Mouse (Mus musculus) kidney, adult 2 months (tissue): ENCODE data around the gene Trh. TPM values are rescaled to one million over a fixed set of nuclear protein-coding genes. Genes with fewer than 3 reads are reported as not detected.

Experiments used
- DNase-seq: peaks from one replicate; pipeline ENCODE4 v3.0.0; 2021
- H3K27ac ChIP-seq: fragments of 200-500 bp; 2 replicates; pipeline ENCODE4 v1.5.1; 2012; ENCODE audit warnings: low read depth, low read length, control low read depth, inconsistent platforms; ENCODE audit not compliant: insufficient read depth
- H3K27me3 ChIP-seq: fragments of 200-500 bp; replicated peaks from 2 replicates; pipeline ENCODE4 v1.6.1; 2012; ENCODE audit warnings: mild to moderate bottlenecking, moderate library complexity, low read length, inconsistent platforms; ENCODE audit not compliant: control insufficient read depth, insufficient read depth
- H3K36me3 ChIP-seq: fragments of 200-500 bp; 2 replicates; pipeline ENCODE4 v1.6.1; 2012; ENCODE audit warnings: mild to moderate bottlenecking, moderate library complexity, low read length, inconsistent platforms; ENCODE audit not compliant: control insufficient read depth, insufficient read depth
- H3K4me1 ChIP-seq: fragments of 200-500 bp; 2 replicates; pipeline ENCODE4 v1.6.1; 2011; ENCODE audit warnings: low read length; ENCODE audit not compliant: control insufficient read depth, insufficient read depth
- H3K4me3 ChIP-seq: fragments of 200-500 bp; 2 replicates; pipeline ENCODE4 v1.5.1; 2011; ENCODE audit warnings: mild to moderate bottlenecking, low read depth, low read length, control low read depth; ENCODE audit not compliant: insufficient read depth
- CTCF ChIP-seq: fragments of 200-500 bp; conservative IDR thresholded peaks from 2 replicates; pipeline ENCODE4 v1.5.1; 2011; ENCODE audit warnings: low read depth, mild to moderate bottlenecking, control low read depth, low read length, moderate library complexity, mixed read lengths; ENCODE audit not compliant: insufficient read depth, insufficient read length
- POLR2A ChIP-seq: fragments of 200-500 bp; IDR thresholded peaks from one replicate; pipeline ENCODE4 v1.6.1; 2011; ENCODE audit warnings: low read depth, low read length, control low read depth
- WGBS: fragments of 180-500 bp; shearing (Covaris S2); methylation state at CpG from one replicate; pipeline ENCODE4 v1.1.7; 2018; 5-methylcytosine and 5-hydroxymethylcytosine counted together
- polyA plus RNA-seq: library from polyadenylated mRNA; depleted of rRNA; stranded (reverse); fragments of >200 nt; gene quantifications from 2 replicates; pipeline ENCODE4 v1.2.3, GENCODE M21; 2012; rRNA removed

Gene Trh
- polyA plus RNA-seq, result not detected in 2 replicates

- Histone ChIP-seq H3K4me1 (no peaks in the 10 kb centered on the region), H3K36me3 (no peaks in the 10 kb centered on the region), H3K27me3 (no peaks in the 10 kb centered on the region), H3K27ac (no peak within 1 kb of the TSS), H3K4me3 (no peak within 1 kb of the TSS)
- TF ChIP-seq POLR2A (no peak), CTCF (no peak)
- DNase-seq, result no peak
- WGBS, result 3% methylated on average over 31 of the region's 31 CpGs
Observed at GRCm38 (mm10) chr6:92244591-92244990, at the start of gene Trh. Trh (minus strand) TSS chr6:92244650.

GRCm38 (mm10) chr6:92290826-92291225 lies 46.4 kb upstream of the Trh start:
- Histone ChIP-seq H3K27ac (no peak overlapping the region), H3K36me3 (no peaks in the 10 kb centered on the region), H3K4me3 (no peak overlapping the region), H3K27me3 (no peaks in the 10 kb centered on the region), H3K4me1 (no peaks in the 10 kb centered on the region)
- DNase-seq, result no peak
- 81% methylated on average over 3 of the region's 3 CpGs for WGBS
- TF ChIP-seq POLR2A (no peak), CTCF (no peak)

- Histone ChIP-seq H3K4me3 (no peak overlapping the region), H3K27ac (no peak overlapping the region), H3K27me3 (no peaks in the 10 kb centered on the region), H3K36me3 (no peaks in the 10 kb centered on the region), H3K4me1 (no peaks in the 10 kb centered on the region)
- no peak for TF ChIP-seq CTCF
- no peak for TF ChIP-seq POLR2A
- 44% methylated on average over 4 of the region's 4 CpGs for WGBS
- no peak for DNase-seq
Observed at GRCm38 (mm10) chr6:92286889-92287288, 42.4 kb upstream of the Trh start.

GRCm38 (mm10) chr6:92286258-92286888 lies 41.9 kb upstream of the Trh start:
- Histone ChIP-seq H3K4me1 (no peaks in the 10 kb centered on the region), H3K27ac (no peak overlapping the region), H3K27me3 (no peaks in the 10 kb centered on the region), H3K36me3 (no peaks in the 10 kb centered on the region), H3K4me3 (no peak overlapping the region)
- TF ChIP-seq CTCF (peak; percentile 81), POLR2A (no peak)
- DNase-seq, result peak; percentile 53
- 26% methylated on average over 4 of the region's 4 CpGs for WGBS

- H3K4me1 ChIP-seq, result no peaks in the 10 kb centered on the region
- H3K27ac ChIP-seq, result no peak overlapping the region
- H3K4me3 ChIP-seq, result no peak overlapping the region
- DNase-seq, result no peak
- 71% methylated on average over 4 of the region's 4 CpGs for WGBS
- H3K36me3 ChIP-seq, result no peaks in the 10 kb centered on the region
- TF ChIP-seq POLR2A, result no peak
- no peak for TF ChIP-seq CTCF
- no peaks in the 10 kb centered on the region for H3K27me3 ChIP-seq
Observed at GRCm38 (mm10) chr6:92285559-92285958, 41.1 kb upstream of the Trh start.

- WGBS, result 74% methylated on average over 1 of the region's 1 CpGs
- no peak overlapping the region for H3K27ac ChIP-seq
- H3K36me3 ChIP-seq, result no peaks in the 10 kb centered on the region
- H3K4me1 ChIP-seq, result no peaks in the 10 kb centered on the region
- H3K4me3 ChIP-seq, result no peak overlapping the region
- TF ChIP-seq CTCF (no peak), POLR2A (no peak)
- H3K27me3 ChIP-seq, result no peaks in the 10 kb centered on the region
- DNase-seq, result no peak
Observed at GRCm38 (mm10) chr6:92277179-92277578, 32.7 kb upstream of the Trh start.

GRCm38 (mm10) chr6:92273652-92274322 lies 29.3 kb upstream of the Trh start:
- DNase-seq, result no peak
- no peaks in the 10 kb centered on the region for H3K4me1 ChIP-seq
- H3K36me3 ChIP-seq, result no peaks in the 10 kb centered on the region
- WGBS, result 84% methylated on average over 6 of the region's 6 CpGs
- no peak overlapping the region for H3K27ac ChIP-seq
- H3K27me3 ChIP-seq, result no peaks in the 10 kb centered on the region
- TF ChIP-seq CTCF, result no peak
- no peak for TF ChIP-seq POLR2A
- no peak overlapping the region for H3K4me3 ChIP-seq
